Mouse (Mus musculus): ENCODE measurements around the gene Gng3. TPM values are rescaled to one million over a fixed set of nuclear protein-coding genes. Genes with fewer than 3 reads are reported as not detected.
A peak's percentile ranks its signal among the peaks of the same experiment; 100 is the strongest.

Gng3 gene
- polyA plus RNA-seq, 1 experiment from 2014 or later = 60.0 TPM

DNA sequence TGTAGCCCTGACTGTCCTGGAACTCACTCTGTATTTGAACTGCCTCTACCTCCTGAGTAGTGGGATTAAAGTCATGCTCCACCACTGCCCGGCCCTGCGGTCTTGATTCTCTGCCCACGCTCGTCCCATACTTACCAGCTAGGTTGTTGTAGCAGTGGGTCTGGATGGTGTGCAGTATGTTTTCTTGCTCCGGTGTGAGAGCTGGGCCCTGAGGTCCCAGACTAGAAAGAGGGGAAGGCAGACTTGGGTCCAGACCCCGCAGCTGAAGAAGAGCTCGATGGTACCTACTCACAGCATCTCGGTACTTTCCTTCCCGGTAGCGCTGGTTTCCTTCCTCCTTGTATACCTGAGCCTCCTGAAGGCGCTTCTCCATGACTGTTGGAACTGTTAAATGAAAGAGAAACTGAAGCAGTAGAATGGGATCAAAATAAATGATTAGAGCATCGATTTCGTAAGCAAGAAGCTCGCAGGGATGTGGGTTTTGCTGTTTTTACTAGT lies 20.6 kb downstream of the Gng3 start:
- Histone ChIP-seq H3K27ac (replicated peaks) (peak overlapping the region; percentile 98), H3K4me1 (peaks cover 45% of the 10 kb centered on the region), H3K9me3 (replicated peaks) (no peaks in the 10 kb centered on the region), H3K4me3 (peak overlapping the region; percentile 100), H3K27me3 (ENCODE audit: low read depth, poor library complexity, severe bottlenecking) (no peaks in the 10 kb centered on the region), H3K36me3 (peaks cover 58% of the 10 kb centered on the region)
- DNase-seq (ENCODE audit: low spot score) = no peak
- 38% methylated on average over 14 of the region's 14 CpGs for WGBS

DNA sequence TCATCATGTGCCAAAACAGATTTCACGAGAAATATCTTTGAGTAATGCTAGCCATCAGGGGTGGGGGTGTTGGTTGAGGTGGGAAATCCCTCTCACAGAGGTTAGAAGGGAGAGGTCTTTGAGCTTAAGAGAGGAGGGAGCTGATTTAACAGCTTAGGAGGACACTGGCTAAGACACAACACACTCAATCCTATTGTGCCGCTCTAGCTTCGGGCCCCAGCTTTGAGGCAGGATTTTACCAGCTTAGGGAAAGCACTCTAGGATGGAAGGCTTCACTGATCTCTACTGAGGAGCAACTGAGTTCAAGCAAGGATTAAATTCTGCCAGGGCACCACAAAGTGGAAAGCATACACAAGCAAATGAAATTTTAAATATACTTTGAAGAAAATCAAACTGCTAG lies 22.0 kb downstream of the Gng3 start:
- DNase-seq (ENCODE audit: low spot score) = no peak
- H3K4me3 ChIP-seq = peak overlapping the region; percentile 100
- H3K27me3 ChIP-seq (ENCODE audit: low read depth, poor library complexity, severe bottlenecking) = no peaks in the 10 kb centered on the region
- 49% methylated on average over 3 of the region's 3 CpGs for WGBS
- peaks cover 58% of the 10 kb centered on the region for H3K36me3 ChIP-seq
- H3K9me3 ChIP-seq (replicated peaks) = no peaks in the 10 kb centered on the region
- H3K4me1 ChIP-seq = peaks cover 31% of the 10 kb centered on the region
- no peak overlapping the region for H3K27ac ChIP-seq (replicated peaks)

DNA sequence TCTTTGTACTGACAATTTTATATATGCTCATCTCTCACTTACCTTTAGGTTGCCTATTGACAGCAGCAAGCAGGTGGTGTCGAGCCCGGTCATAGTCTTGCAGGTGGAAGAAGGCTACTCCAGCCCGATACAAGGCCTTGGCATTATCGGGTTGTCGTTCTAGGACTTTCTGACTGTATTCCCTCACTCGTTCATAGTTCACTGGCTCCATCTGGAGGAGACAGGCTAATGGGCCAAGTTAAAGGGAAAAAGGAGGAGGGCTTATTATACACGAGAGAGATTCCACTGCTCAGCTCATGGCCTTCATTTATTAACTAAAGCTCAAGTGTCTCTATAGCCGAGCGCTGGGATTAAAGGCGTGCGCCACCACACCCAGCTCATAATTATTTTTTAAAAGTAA lies 23.2 kb downstream of the Gng3 start:
- 87% methylated on average over 11 of the region's 11 CpGs for WGBS
- no peak overlapping the region for H3K4me3 ChIP-seq
- peaks cover 66% of the 10 kb centered on the region for H3K36me3 ChIP-seq

DNA sequence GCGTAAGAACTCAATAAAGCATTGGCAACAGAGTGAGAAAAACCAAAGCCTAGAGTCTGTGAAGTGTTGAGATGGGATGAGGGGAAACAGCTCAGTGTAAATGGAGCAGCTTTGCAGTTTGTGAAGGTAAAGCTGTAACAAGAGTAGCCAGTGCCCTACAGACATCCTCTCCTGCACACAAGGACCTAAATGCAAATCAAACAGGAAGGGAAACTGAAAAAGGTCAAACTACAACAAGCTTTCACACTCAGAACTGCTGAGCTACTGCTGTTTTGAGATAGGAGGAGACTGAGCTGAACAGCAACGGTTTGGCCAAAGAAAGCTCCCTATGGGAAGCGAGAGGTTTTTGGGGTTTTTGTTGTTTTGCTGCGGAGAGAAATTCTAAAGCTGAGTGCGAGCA lies 32.2 kb downstream of the Gng3 start:
- WGBS = 93% methylated on average over 5 of the region's 5 CpGs
- Histone ChIP-seq H3K27me3 (ENCODE audit: low read depth, poor library complexity, severe bottlenecking) (no peaks in the 10 kb centered on the region), H3K9me3 (replicated peaks) (no peaks in the 10 kb centered on the region), H3K4me1 (peaks cover 18% of the 10 kb centered on the region), H3K36me3 (peaks cover 85% of the 10 kb centered on the region), H3K4me3 (no peak overlapping the region), H3K27ac (replicated peaks) (no peak overlapping the region)
- DNase-seq (ENCODE audit: low spot score) = no peak

More for the DNA sequence above, 23.2 kb downstream of the Gng3 start:
- Histone ChIP-seq H3K9me3 (replicated peaks) (no peaks in the 10 kb centered on the region), H3K27ac (replicated peaks) (no peak overlapping the region), H3K4me1 (peaks cover 22% of the 10 kb centered on the region), H3K27me3 (ENCODE audit: low read depth, poor library complexity, severe bottlenecking) (no peaks in the 10 kb centered on the region)
- DNase-seq (ENCODE audit: low spot score) = no peak

DNA sequence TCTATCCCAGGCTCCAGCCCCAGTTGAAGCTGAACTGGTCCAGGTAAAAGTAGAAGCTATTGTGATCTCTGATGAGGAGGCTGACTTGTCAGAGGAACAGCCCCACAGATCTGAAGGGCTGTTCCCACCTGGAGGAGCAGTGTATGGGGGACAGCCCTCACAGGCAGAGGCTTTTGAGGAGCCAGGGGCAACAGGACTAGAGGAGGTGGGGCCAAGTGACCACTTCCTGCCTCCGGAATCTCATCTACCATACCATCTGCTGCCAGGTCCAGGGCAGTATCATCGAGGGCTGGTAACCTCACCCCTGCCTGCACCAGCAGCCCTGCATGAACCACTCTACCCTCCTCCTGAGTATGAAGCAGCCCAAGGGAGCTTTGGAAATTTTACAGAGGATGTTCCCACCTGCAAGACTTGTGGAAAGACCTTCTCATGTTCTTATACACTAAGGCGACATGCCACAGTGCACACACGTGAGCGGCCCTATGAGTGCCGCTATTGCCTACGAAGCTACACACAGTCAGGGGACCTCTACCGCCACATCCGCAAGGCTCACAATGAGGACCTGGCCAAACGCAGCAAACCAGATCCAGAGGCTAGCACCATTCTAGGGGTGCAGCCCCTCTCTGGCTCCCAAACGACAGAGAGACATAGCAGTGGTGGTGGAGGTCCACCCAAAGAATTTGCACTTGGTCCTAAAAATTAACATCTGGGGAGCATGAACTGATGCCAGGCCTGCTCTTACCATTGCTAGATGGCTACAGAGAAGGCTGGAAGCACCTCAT lies 34.9 kb downstream of the Gng3 start:
- Histone ChIP-seq H3K36me3 (peaks cover 58% of the 10 kb centered on the region), H3K9me3 (replicated peaks) (no peaks in the 10 kb centered on the region), H3K4me3 (peak overlapping the region; percentile 5; the same call in 1 of the 2 replicates), H3K27ac (replicated peaks) (no peak overlapping the region), H3K4me1 (peaks cover 22% of the 10 kb centered on the region), H3K27me3 (ENCODE audit: low read depth, poor library complexity, severe bottlenecking) (no peaks in the 10 kb centered on the region)
- DNase-seq (ENCODE audit: low spot score) = no peak
- WGBS = 89% methylated on average over 11 of the region's 11 CpGs

DNA sequence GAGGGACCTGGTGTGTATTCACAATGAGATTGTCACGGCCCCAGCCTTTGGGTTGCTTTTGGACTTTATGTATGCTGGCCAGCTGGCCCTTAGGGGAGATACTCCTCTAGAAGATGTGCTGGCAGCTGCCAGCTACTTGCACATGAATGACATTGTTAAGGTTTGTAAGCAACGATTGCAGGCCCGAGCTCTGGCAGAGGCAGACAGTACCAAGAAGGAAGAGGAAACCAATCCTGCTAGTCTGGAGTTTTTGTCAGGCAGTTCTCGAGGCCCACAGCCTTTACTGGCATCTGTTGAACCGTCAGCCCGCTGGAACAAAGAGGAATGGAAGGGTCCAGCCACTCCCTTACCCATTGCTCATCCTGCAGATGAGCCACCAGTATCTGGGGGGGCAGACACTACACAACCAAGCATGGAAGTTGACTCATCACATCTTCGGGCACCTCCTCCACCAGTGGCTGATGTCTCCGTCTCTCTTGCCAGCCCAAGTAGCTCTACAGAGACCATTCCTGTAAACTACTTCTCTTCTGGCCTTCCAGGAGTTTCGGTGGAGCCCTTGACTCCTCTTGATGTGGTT lies 35.7 kb downstream of the Gng3 start:
- peak overlapping the region; percentile 71 for H3K4me3 ChIP-seq
- peaks cover 51% of the 10 kb centered on the region for H3K36me3 ChIP-seq
- 92% methylated on average over 9 of the region's 9 CpGs for WGBS
- peaks cover 22% of the 10 kb centered on the region for H3K4me1 ChIP-seq
- no peak for DNase-seq (ENCODE audit: low spot score)
- no peaks in the 10 kb centered on the region for H3K27me3 ChIP-seq (ENCODE audit: low read depth, poor library complexity, severe bottlenecking)
- H3K27ac ChIP-seq (replicated peaks) = peak overlapping the region; percentile 91
- no peaks in the 10 kb centered on the region for H3K9me3 ChIP-seq (replicated peaks)

DNA sequence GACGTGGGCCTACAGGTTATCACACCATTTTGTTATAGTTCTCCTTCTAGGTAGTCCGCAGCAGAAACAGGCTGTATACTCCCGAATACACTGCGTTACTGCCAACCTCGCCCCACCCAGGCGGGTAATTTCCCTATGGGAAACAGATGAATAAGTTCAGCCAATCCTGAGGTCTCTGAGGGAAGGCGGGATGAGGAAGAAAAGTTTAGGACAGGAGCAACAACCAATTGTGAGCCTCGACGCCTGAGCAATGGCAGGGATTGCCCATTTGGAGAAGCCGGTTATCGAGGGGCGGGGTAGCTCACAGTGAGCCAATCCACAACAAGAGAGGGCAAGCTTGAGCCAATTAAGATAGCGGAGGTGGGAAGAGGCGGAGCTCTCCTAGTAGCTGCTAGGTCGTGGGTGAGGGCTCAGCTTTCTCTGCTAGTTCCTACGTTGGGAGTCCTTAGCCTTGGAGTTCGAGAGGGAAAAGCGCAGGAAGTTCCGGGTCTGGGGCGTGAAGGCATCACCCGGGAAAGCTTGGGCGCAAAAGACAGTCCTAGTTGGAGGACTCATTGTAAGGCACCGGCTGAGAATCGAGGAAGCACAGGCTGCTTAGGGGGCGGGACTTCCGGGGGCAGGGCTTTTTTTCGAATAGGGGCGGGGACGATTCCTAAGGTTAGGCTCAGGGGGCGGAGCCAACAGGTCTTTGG lies 36.7 kb downstream of the Gng3 start, which contains the start of gene Zbtb3:
TSS of gene Zbtb3 (plus strand) at position 426 of the 692 bp plus-strand sequence.
- Histone ChIP-seq H3K27ac (replicated peaks) (peak within 1 kb of the TSS; percentile 91), H3K9me3 (replicated peaks) (no peaks in the 10 kb centered on the region), H3K4me1 (peaks cover 29% of the 10 kb centered on the region), H3K27me3 (ENCODE audit: low read depth, poor library complexity, severe bottlenecking) (no peaks in the 10 kb centered on the region), H3K36me3 (peaks cover 40% of the 10 kb centered on the region), H3K4me3 (peak within 1 kb of the TSS; percentile 71)
- WGBS = under 1% methylated on average over 30 of the region's 30 CpGs
- DNase-seq (ENCODE audit: low spot score) = peak; percentile 96

DNA sequence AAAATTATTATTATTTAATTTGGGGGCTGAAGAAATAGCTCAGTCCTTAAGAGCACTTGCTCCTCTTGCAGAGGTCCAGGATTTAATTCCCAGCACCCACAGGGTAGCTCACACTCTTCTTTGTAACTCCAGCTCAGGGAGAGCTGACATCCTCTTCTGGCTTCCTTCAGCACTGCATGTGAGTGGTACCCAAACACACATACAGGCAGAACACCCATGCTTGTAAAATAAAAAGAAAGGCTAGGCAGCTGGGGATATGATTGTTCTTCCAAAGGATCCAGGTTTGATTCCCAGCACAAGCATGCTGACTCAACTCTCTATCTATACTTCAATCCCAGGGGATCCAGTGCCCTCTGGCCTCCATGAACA lies 40.1 kb downstream of the Gng3 start:
- no peak for DNase-seq (ENCODE audit: low spot score)
- H3K27ac ChIP-seq (replicated peaks) = peak overlapping the region; percentile 85; the same call in 1 of the 2 replicates
- peaks cover 32% of the 10 kb centered on the region for H3K36me3 ChIP-seq
- no peaks in the 10 kb centered on the region for H3K27me3 ChIP-seq (ENCODE audit: low read depth, poor library complexity, severe bottlenecking)
- peaks cover 28% of the 10 kb centered on the region for H3K4me1 ChIP-seq
- no peaks in the 10 kb centered on the region for H3K9me3 ChIP-seq (replicated peaks)
- H3K4me3 ChIP-seq = peak overlapping the region; percentile 84

DNA sequence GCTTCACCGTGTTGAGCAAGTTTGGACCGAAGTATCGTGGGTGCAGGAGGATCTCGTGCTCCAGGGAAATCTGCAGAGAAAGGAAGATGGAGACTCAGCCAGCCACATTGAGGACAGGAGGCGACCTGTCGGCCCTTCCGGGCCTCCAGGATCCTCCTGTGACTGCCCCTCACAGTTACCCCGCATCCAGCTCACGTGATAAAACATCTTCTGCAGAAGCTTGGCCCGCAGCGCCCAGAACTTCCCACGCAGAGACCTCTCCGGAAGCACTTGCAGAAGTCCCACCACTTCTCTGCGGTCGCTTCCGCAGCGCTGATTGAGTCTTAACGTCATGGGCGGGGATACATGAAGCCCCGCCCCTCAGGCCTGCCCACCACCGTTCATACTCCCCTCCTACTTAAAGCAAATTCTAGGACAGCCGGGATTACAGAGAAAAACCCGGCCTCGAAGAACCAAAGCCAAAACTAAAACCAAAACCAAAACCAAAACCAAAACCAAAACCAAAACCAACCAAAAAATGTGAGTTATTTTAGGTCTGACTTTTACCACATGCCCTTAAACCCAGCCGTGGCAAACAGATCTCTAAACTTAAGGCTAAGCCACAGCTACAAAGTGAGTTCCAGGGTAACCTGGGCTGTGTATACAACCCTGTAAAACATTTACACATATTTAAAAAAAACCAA lies 40.6 kb downstream of the Gng3 start, which contains the start of gene Polr2g:
TSS of gene Polr2g (minus strand) at position 314 of the 683 bp plus-strand sequence.
- DNase-seq (ENCODE audit: low spot score) = peak; percentile 89
- 2% methylated on average over 25 of the region's 25 CpGs for WGBS
- H3K27ac ChIP-seq (replicated peaks) = peak within 1 kb of the TSS; percentile 85
- peak within 1 kb of the TSS; percentile 84 for H3K4me3 ChIP-seq
- H3K36me3 ChIP-seq = peaks cover 32% of the 10 kb centered on the region
- no peaks in the 10 kb centered on the region for H3K27me3 ChIP-seq (ENCODE audit: low read depth, poor library complexity, severe bottlenecking)
- H3K9me3 ChIP-seq (replicated peaks) = 0 out of 2 replicates have a peak, but pooled peaks cover 2% of the 10 kb centered on the region
- peaks cover 25% of the 10 kb centered on the region for H3K4me1 ChIP-seq

DNA sequence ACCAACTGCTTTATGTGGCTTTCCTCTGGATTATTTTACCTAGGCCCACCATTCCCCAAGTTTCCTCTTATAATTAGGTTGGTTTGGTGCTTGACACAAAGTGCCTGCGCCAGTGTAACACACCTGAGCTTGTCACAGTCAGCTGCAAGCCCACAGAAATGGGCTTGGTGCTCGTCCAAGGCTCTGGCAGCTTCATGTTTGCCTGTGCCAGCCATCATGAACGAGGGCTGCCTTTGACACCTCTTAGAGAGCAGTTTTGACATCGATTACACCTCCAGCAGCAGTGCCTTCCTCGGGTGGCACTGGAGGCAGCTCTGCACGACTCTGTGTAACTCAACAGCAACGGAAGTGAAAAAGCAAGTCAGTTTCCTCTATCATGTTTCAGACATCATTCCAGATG lies 48.8 kb downstream of the Gng3 start:
- no peaks in the 10 kb centered on the region for H3K27me3 ChIP-seq (ENCODE audit: low read depth, poor library complexity, severe bottlenecking)
- H3K4me3 ChIP-seq = no peak overlapping the region
- H3K36me3 ChIP-seq = peaks cover 45% of the 10 kb centered on the region
- H3K27ac ChIP-seq (replicated peaks) = no peak overlapping the region
- peaks cover 23% of the 10 kb centered on the region for H3K4me1 ChIP-seq
- WGBS = 89% methylated on average over 7 of the region's 7 CpGs
- 0 out of 2 replicates have a peak, but pooled peaks cover 5% of the 10 kb centered on the region for H3K9me3 ChIP-seq (replicated peaks)
- DNase-seq (ENCODE audit: low spot score) = no peak

DNA sequence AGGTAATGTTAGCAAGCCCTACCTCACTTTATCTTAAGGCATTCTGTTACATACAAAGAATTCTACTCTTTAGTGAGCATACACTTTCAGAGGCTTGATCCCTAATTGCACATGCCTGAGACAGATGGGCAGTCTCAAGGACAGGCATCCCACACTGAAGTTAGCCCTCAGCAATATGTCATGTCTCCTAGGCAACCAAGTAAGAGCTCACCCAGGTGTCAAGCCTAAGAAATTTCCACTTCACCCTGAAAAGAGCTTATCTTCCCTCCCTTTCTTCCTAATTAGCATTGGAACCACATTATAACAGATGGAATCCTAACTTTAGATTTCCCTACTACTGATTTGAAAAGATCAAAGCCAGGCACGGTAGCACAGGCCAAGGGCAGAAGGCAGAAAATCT lies 49.8 kb downstream of the Gng3 start:
- Histone ChIP-seq H3K4me3 (no peak overlapping the region), H3K27ac (replicated peaks) (no peak overlapping the region), H3K9me3 (replicated peaks) (0 out of 2 replicates have a peak, but pooled peaks cover 5% of the 10 kb centered on the region), H3K4me1 (peaks cover 27% of the 10 kb centered on the region), H3K36me3 (peaks cover 35% of the 10 kb centered on the region), H3K27me3 (ENCODE audit: low read depth, poor library complexity, severe bottlenecking) (no peaks in the 10 kb centered on the region)
- no peak for DNase-seq (ENCODE audit: low spot score)
- 81% methylated on average over 1 of the region's 1 CpGs for WGBS

DNA sequence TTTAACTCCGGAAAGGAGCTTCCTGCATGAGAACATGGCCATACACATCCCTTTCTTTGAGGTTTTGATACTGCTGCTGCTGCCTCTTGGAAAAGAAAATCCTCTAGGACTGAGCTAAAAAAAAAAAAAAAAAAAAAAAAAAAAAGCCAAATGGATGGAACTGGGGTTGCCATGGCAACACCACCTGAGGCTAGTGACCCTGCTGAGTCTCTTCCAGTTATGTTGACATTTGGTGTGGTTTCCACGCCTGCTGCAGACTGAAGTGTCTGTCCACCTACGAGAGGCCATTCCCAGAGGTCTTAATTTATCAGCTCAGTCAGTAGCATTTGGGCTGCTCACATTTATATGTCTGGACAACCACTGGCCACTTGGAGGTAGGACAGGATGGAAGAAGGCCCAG lies 50.5 kb downstream of the Gng3 start:
- peaks cover 27% of the 10 kb centered on the region for H3K4me1 ChIP-seq
- WGBS = 26% methylated on average over 3 of the region's 3 CpGs
- 0 out of 2 replicates have a peak, but pooled peaks cover 5% of the 10 kb centered on the region for H3K9me3 ChIP-seq (replicated peaks)
- H3K27ac ChIP-seq (replicated peaks) = no peak overlapping the region
- H3K27me3 ChIP-seq (ENCODE audit: low read depth, poor library complexity, severe bottlenecking) = no peaks in the 10 kb centered on the region
- no peak for DNase-seq (ENCODE audit: low spot score)
- no peak overlapping the region for H3K4me3 ChIP-seq
- H3K36me3 ChIP-seq = peaks cover 35% of the 10 kb centered on the region
